Mouse (Mus musculus) ES-Bruce4 (cell line): ENCODE data around the gene Bhmt. TPM values are rescaled to one million over a fixed set of nuclear protein-coding genes. Genes with fewer than 3 reads are reported as not detected.

ENCODE experiments used
- H3K27ac ChIP-seq: 2 replicates; pipeline ENCODE4 v1.5.1; 2012; ENCODE audit warnings: low read length, inconsistent platforms; ENCODE audit not compliant: insufficient read depth
- H3K27me3 ChIP-seq: 2 replicates; pipeline ENCODE4 v1.6.1; 2012; ENCODE audit warnings: mild to moderate bottlenecking, low read length, inconsistent platforms; ENCODE audit not compliant: control insufficient read depth, poor library complexity, insufficient read depth, severe bottlenecking
- H3K36me3 ChIP-seq: 2 replicates; pipeline ENCODE4 v1.6.1; 2012; ENCODE audit warnings: inconsistent platforms, mild to moderate bottlenecking, low read length, moderate library complexity; ENCODE audit not compliant: control insufficient read depth, poor library complexity, insufficient read depth, severe bottlenecking
- H3K4me1 ChIP-seq: one replicate; pipeline ENCODE4 v1.8.1; 2011; ENCODE audit warnings: low read length; ENCODE audit not compliant: control insufficient read depth, insufficient read depth
- H3K4me3 ChIP-seq: 2 replicates; pipeline ENCODE4 v1.5.1; 2011; ENCODE audit warnings: low read depth, mild to moderate bottlenecking, low read length
- H3K9ac ChIP-seq: 2 replicates; pipeline ENCODE4 v1.6.1; 2012; ENCODE audit warnings: low read depth, mild to moderate bottlenecking, inconsistent platforms; ENCODE audit not compliant: poor library complexity, severe bottlenecking
- H3K9me3 ChIP-seq: replicated peaks from 2 replicates; pipeline ENCODE4 v1.6.1; 2012; ENCODE audit warnings: mild to moderate bottlenecking, low read length, inconsistent platforms; ENCODE audit not compliant: control insufficient read depth, poor library complexity, insufficient read depth, severe bottlenecking
- CTCF ChIP-seq: IDR thresholded peaks from one replicate; pipeline ENCODE4 v1.8.1; 2011; ENCODE audit warnings: low read depth, low read length
- EP300 ChIP-seq: IDR thresholded peaks from 2 replicates; pipeline ENCODE4 v1.6.1; 2011; ENCODE audit warnings: low read depth, low read length; ENCODE audit not compliant: insufficient read depth
- POLR2A ChIP-seq: IDR thresholded peaks from one replicate; pipeline ENCODE4 v1.8.1; 2011; ENCODE audit warnings: low read length; ENCODE audit not compliant: insufficient read depth
- polyA plus RNA-seq: library from polyadenylated mRNA; stranded (reverse); fragments of >200 nt; gene quantifications from 2 replicates; pipeline ENCODE4 v1.2.4, GENCODE M21; 2011; ENCODE audit warnings: low read depth; ENCODE audit not compliant: missing spikeins, insufficient read depth, insufficient read length

The Bhmt gene
- polyA plus RNA-seq, 1 experiment, result not detected

DNA sequence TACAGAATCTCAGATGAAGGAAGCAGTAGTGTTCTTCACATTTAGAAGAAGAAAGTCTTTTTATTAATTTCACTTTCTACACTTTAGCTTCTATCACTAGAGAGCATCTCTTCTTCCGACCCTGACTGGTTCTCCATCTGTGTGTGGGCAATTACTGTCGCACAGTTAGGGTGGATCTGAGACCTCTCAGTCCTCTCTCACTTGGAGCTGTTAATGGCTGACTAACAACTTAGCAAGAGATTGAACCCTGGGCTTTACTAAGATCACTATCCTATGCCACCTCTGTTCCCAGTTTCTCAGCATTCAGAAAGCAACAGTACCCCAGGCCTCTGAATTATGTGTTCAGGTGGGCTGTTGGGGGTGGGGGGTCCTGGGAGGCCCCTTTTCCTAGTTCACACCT, 35.5 kb upstream of the Bhmt start:
- Histone ChIP-seq H3K4me3 (no peak overlapping the region), H3K9ac (no peak overlapping the region), H3K27me3 (peaks cover 5% of the 10 kb centered on the region; the same call in 1 of the 2 replicates), H3K27ac (no peak overlapping the region), H3K36me3 (no peaks in the 10 kb centered on the region), H3K4me1 (no peaks in the 10 kb centered on the region), H3K9me3 (no peaks in the 10 kb centered on the region; the same call in 1 of the 2 replicates)
- no peak for TF ChIP-seq POLR2A
- TF ChIP-seq CTCF, result no peak
- TF ChIP-seq EP300, result no peak

DNA sequence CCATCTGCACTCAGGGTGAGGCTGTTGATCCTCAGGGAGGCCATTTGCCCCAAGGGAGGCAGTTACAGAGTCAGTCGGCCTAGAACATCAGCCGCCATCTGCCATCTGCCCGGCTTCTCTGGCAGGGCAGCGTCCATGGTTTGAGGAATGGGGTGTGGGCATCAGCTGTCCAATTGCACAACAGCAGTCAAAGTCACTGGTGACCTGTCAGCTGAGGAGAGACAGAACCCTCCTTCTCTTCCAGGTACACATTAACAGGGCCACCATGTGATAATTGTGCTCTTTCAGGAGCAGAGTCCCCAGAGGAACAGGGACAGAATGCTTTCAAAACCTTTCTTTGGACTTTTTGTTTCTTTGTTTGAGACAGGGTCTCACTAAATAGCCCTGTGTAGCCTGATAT, 34.6 kb upstream of the Bhmt start:
- Histone ChIP-seq H3K4me1 (no peaks in the 10 kb centered on the region), H3K36me3 (no peaks in the 10 kb centered on the region), H3K9ac (no peak overlapping the region), H3K27me3 (peaks cover 5% of the 10 kb centered on the region; the same call in 1 of the 2 replicates), H3K9me3 (no peaks in the 10 kb centered on the region; the same call in 1 of the 2 replicates), H3K4me3 (no peak overlapping the region), H3K27ac (no peak overlapping the region)
- TF ChIP-seq POLR2A (no peak), CTCF (no peak)

DNA sequence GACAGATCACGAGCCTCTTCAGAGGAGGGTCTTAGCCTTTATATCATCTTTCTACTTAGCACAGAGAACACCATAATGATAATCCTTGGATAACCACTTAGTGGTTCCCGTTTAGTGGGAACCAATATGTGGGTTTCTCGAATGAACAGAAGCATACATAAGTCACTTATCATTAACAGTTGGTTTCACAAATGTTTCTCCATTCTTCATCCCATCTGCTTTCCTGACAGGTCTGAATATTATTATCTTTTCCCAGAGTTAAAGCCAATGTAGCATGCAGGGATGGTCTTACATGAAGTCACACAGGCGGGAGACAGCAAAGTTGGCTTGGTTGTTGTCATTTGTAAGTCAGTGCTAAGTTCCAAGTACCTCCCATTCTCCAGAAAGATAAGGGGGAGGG, 29.8 kb upstream of the Bhmt start:
- Histone ChIP-seq H3K4me1 (no peaks in the 10 kb centered on the region), H3K4me3 (no peak overlapping the region)

DNA sequence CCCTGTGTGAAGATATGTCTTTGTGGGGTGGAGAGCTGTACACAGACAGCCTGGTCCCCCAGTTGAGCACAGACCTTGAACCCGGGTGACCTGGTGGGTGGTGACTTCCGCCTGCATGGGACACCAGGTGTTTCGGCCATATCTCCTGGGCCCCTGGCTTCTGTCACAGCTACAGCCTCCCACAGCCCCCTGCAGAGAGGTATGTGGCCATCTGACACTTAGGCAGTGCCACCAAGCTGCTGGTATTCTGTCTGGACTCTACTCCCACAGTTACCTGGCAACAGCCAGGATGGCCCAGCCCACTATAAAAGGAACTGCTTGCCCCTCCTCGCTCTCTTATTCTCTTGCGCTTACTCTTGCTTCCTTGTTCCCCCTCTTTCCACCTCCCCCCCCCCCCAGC, 20.2 kb upstream of the Bhmt start:
- Histone ChIP-seq H3K9me3 (no peaks in the 10 kb centered on the region), H3K4me1 (no peaks in the 10 kb centered on the region), H3K36me3 (no peaks in the 10 kb centered on the region), H3K4me3 (no peak overlapping the region), H3K9ac (no peak overlapping the region), H3K27me3 (no peaks in the 10 kb centered on the region), H3K27ac (no peak overlapping the region)
- TF ChIP-seq CTCF, result no peak
- TF ChIP-seq EP300, result no peak
- TF ChIP-seq POLR2A, result no peak

More for the DNA sequence above, 29.8 kb upstream of the Bhmt start:
- no peaks in the 10 kb centered on the region; the same call in 1 of the 2 replicates for H3K9me3 ChIP-seq
- no peak overlapping the region for H3K27ac ChIP-seq
- H3K36me3 ChIP-seq, result no peaks in the 10 kb centered on the region
- H3K9ac ChIP-seq, result no peak overlapping the region
- no peak for TF ChIP-seq EP300
- TF ChIP-seq CTCF, result no peak
- no peak for TF ChIP-seq POLR2A
- no peaks in the 10 kb centered on the region for H3K27me3 ChIP-seq

DNA sequence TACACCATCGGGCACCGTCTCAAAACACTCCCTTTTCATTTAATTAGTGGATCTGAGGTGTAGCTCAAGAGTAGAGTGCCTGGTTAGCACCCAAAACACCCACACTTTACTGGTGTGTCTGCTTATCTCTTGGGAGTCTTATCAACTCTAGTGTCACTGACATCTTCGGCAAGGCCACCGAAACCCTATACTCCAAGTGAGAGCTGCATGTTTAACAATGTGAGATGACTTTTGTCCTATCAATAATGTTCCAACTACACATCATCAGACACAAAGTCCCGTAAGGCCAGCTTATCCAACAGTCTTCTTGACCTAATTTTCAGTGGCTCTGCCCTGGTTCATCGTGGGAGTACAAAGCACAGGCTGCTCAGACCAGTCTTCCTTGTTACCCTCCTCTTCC, 15.6 kb upstream of the Bhmt start:
- Histone ChIP-seq H3K27ac (no peak overlapping the region), H3K4me1 (peaks cover 2% of the 10 kb centered on the region), H3K27me3 (no peaks in the 10 kb centered on the region), H3K4me3 (no peak overlapping the region), H3K9ac (no peak overlapping the region), H3K9me3 (no peaks in the 10 kb centered on the region), H3K36me3 (no peaks in the 10 kb centered on the region)
- TF ChIP-seq POLR2A, result no peak
- no peak for TF ChIP-seq EP300
- TF ChIP-seq CTCF, result no peak

DNA sequence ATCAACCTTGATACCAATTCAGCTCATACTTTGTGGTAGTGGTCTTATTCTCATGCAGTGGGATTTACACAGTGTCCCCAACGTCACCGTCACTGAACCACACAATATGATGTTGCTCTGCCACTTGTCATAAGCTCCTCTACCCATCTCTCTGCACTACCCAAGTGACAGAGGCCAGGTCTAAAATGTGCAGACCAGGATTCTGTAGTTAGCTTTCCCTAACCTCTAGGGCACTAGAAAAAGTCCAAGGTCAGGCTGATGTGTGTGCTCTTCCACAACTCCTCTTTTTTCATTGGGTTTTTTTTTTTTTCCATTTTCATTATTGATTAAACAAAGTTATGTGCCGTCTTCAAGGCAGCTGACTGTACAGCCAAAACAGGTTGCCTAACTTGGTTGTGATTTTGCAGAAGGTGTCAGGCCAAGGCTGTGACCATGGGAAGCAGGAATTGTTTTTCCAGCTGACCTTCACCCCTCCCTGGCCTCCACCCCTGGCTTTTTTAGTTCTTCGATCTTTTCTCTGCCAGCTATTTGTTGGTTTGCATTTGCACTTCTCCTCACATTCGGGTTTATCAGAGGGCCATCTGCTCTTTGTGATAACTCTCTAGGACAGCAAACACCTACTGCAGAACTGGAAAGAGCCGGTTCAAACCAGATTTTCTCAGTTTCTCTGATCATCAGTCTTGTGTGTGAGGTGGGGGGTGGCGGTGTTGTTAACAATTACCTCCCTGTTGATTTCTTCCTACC, 10.8 kb upstream of the Bhmt start:
- Histone ChIP-seq H3K9me3 (0 out of 2 replicates have a peak, but pooled peaks cover 4% of the 10 kb centered on the region), H3K27ac (no peak overlapping the region), H3K9ac (no peak overlapping the region), H3K27me3 (no peaks in the 10 kb centered on the region; the same call in 1 of the 2 replicates), H3K36me3 (no peaks in the 10 kb centered on the region), H3K4me3 (no peak overlapping the region), H3K4me1 (peaks cover 2% of the 10 kb centered on the region)
- TF ChIP-seq CTCF (no peak), EP300 (no peak), POLR2A (no peak)
